Mouse (Mus musculus) lung, adult 2 months (tissue): Measurements from ENCODE around the gene Magel2.

ENCODE experiments used
- CTCF ChIP-seq: fragments of 200-500 bp; IDR thresholded peaks from 2 replicates; pipeline ENCODE4 v1.5.1; 2011; ENCODE audit warnings: mild to moderate bottlenecking, low read length, control low read depth; ENCODE audit not compliant: insufficient read depth
- POLR2A ChIP-seq: fragments of 200-500 bp; IDR thresholded peaks from 2 replicates; pipeline ENCODE4 v1.6.1; 2011; ENCODE audit warnings: low read depth, mild to moderate bottlenecking, control low read depth, low read length, borderline replicate concordance; ENCODE audit errors: extremely low read depth

DNA sequence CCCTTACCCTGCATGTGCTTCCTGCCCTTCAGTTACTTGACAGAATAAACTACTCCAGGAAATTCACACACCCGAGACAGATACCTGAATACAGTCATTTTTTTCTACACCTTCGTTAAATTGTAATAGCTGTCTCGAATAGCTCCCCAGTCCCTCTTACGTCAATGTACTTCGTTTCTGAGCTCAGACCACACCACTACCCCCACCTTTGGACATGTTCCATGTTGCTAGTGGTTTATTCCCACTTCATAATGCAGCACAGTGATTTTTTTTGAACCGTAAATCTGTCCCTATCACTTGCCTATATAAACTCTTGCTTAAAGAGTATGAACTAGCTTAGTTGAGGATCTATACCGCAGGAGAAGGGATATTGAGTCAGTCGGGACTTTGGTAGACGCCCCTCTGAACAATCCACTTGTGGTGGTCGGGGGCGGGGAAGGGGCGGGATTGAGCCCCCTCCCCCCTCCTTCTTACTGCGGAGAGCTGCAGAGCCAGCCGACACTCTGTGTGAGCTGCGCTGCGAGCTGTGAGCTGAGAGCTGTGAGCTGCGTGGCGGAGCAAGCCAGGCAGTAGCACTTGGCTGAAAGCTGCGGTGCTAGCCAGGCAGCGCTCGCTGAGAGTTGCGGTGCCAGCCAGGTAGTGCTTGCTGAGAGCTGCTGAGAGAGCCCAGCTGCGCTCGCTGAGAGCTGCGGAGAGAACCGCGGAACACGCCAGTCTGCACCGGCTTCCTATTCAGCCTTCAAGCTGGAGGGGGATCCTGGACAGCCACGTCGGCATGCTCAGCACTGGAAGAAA is at the start of gene Magel2:
- TF ChIP-seq POLR2A (no peak), CTCF (no peak)
